Mouse (Mus musculus) neural tube, embryonic 12.5 days (tissue): ENCODE measurements around the gene Pet100. TPM values are rescaled to one million over a fixed set of nuclear protein-coding genes. Genes with fewer than 3 reads are reported as not detected.

ENCODE experiments used
- ATAC-seq: fragments of 200-750 bp; cut with Nextera tagmentation; 2 replicates; pipeline ENCODE4 v1.8.0; 2017; ENCODE audit warnings: low read depth, mild to moderate bottlenecking, moderate TSS enrichment, moderate library complexity; ENCODE audit not compliant: low FRiP score
- H3K27ac ChIP-seq: fragments of 300-500 bp; sonication (generic); 2 replicates; pipeline ENCODE4 v1.5.1; 2016
- H3K27me3 ChIP-seq: fragments of 300-500 bp; sonication (generic); replicated peaks from 2 replicates; pipeline ENCODE4 v1.6.1; 2016; ENCODE audit warnings: mild to moderate bottlenecking
- H3K36me3 ChIP-seq: fragments of 300-500 bp; sonication (generic); 2 replicates; pipeline ENCODE4 v1.6.1; 2016; ENCODE audit warnings: mild to moderate bottlenecking
- H3K4me1 ChIP-seq: fragments of 300-500 bp; sonication (generic); 2 replicates; pipeline ENCODE4 v1.6.1; 2016
- H3K4me2 ChIP-seq: fragments of 300-500 bp; sonication (generic); replicated peaks from 2 replicates; pipeline ENCODE4 v1.6.1; 2016; ENCODE audit warnings: mild to moderate bottlenecking
- H3K4me3 ChIP-seq: fragments of 300-500 bp; sonication (generic); 2 replicates; pipeline ENCODE4 v1.5.1; 2016
- H3K9ac ChIP-seq: fragments of 300-500 bp; sonication (generic); 2 replicates; pipeline ENCODE4 v1.6.1; 2016; ENCODE audit warnings: mild to moderate bottlenecking
- H3K9me3 ChIP-seq: fragments of 300-500 bp; sonication (generic); 2 replicates; pipeline ENCODE4 v1.6.1; 2016; ENCODE audit warnings: mild to moderate bottlenecking
- WGBS: fragments of 180-500 bp; shearing (Covaris S2); methylation state at CpG from one replicate; pipeline ENCODE4 v1.1.7; 2016; 5-methylcytosine and 5-hydroxymethylcytosine counted together
- polyA plus RNA-seq: library from polyadenylated mRNA; unstranded; fragments of >200 nt; fragmentation: Nextera tagmentation; extraction: Ambion mirVana; gene quantifications from 2 replicates; pipeline ENCODE4 v1.2.1, GENCODE M21; 2016

Pet100 gene
- polyA plus RNA-seq, 1 experiment from 2014 or later, result 134 TPM

DNA sequence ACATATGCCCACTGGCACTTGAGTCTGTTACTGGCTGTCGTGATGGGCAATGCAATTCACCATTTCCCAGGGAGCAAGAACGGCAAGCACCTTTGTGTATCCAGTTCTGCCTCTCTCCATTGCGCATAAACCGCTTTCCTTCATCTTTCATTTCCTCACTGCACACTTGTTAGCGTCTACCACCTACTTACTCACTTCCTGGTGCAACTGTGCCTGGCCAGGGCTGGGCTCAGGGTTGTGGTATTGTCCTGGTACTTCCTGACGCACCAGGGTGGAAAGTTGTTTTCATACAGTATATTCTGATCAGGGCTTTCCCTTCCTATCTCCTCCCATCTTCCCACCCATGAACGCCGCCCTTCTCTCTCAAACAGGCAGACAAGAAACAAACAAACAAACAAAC is 39.5 kb downstream of the Pet100 start:
- no peak overlapping the region for H3K9ac ChIP-seq
- no peak overlapping the region for H3K4me3 ChIP-seq
- no peaks in the 10 kb centered on the region for H3K9me3 ChIP-seq
- H3K4me2 ChIP-seq, result no peak overlapping the region
- no peak for ATAC-seq
- WGBS, result 81% methylated on average over 8 of the region's 8 CpGs
- peaks cover 6% of the 10 kb centered on the region for H3K4me1 ChIP-seq
- H3K36me3 ChIP-seq, result no peaks in the 10 kb centered on the region
- no peak overlapping the region for H3K27ac ChIP-seq
- no peaks in the 10 kb centered on the region for H3K27me3 ChIP-seq

DNA sequence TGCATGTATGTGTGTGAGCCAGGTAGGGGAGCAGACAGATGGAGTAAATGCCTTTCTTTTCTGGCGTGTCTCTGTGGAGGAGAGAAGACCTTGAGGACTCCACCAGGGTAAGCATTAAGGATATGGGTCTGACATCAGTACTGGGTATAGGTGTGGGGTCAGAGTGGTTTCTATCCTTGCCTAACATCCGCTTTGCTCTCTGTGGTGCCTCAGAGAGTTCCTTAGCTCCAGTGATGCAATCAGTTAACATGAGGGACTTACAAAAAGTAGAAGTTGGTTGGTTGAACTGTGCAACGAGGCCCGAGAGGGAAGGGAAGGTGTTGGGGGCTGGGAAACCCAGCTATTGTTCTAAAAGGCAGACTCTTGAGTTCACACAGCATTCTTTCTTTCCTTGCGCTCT is 43.1 kb downstream of the Pet100 start:
- no peaks in the 10 kb centered on the region for H3K36me3 ChIP-seq
- no peak overlapping the region for H3K9ac ChIP-seq
- 69% methylated on average over 5 of the region's 5 CpGs for WGBS
- no peaks in the 10 kb centered on the region for H3K27me3 ChIP-seq
- no peak overlapping the region for H3K4me3 ChIP-seq
- H3K4me2 ChIP-seq, result no peak overlapping the region
- ATAC-seq, result no peak
- H3K4me1 ChIP-seq, result no peaks in the 10 kb centered on the region
- no peaks in the 10 kb centered on the region for H3K9me3 ChIP-seq
- no peak overlapping the region for H3K27ac ChIP-seq

DNA sequence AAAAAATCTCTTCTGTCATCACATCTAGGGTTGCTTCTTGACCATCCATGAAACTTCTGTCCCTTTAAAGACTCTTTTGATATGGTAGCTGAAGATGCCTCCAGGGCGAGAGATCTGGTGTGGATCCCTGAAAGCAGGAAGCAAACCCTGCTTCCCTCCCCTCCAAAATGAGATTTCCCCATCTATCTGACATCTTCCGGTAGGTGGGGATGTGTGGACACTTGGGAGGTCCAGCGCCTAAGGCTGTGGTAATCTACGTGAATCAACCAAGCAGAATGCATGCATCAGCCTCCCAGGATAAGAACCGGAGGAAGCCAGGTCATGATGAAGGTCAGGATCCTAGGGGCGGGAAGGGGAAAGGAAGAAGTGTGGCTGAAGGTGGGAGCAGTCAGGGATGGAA is 44.2 kb downstream of the Pet100 start, which contains the start of gene Mcemp1:
Gene Mcemp1 (plus strand): TSS at position 248 of the 400 bp plus-strand sequence.
- WGBS, result 85% methylated on average over 6 of the region's 6 CpGs

DNA sequence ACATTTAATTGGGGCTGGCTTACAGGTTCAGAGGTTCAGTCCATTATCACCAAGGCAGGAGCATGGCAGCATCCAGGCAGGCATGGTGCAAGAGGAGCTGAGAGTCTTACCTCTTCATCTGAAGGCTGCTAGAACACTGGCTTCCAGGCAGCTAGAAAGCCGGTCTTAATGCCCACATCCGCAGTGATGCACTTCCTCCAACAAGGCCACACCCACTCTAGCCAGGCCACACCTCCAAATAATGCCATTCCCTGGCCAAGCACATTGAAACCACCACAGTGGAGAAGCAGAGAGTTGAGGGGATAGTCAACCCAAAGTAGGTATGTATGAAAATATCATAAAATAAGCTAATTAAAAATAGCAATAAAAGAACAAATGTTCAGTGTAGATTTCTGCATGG is 49.0 kb downstream of the Pet100 start:
- Histone ChIP-seq H3K9me3 (no peaks in the 10 kb centered on the region), H3K4me3 (no peak overlapping the region), H3K27me3 (no peaks in the 10 kb centered on the region), H3K4me2 (no peak overlapping the region), H3K9ac (no peak overlapping the region), H3K27ac (no peak overlapping the region), H3K36me3 (no peaks in the 10 kb centered on the region), H3K4me1 (no peaks in the 10 kb centered on the region)
- ATAC-seq, result no peak
- 86% methylated on average over 2 of the region's 2 CpGs for WGBS

More for the DNA sequence above, 44.2 kb downstream of the Pet100 start, which contains the start of gene Mcemp1:
- Histone ChIP-seq H3K4me3 (no peak within 1 kb of the TSS), H3K4me2 (no peak within 1 kb of the TSS), H3K27ac (no peak within 1 kb of the TSS), H3K4me1 (no peaks in the 10 kb centered on the region), H3K9ac (no peak within 1 kb of the TSS), H3K27me3 (no peaks in the 10 kb centered on the region), H3K9me3 (no peaks in the 10 kb centered on the region), H3K36me3 (no peaks in the 10 kb centered on the region)
- ATAC-seq, result no peak

DNA sequence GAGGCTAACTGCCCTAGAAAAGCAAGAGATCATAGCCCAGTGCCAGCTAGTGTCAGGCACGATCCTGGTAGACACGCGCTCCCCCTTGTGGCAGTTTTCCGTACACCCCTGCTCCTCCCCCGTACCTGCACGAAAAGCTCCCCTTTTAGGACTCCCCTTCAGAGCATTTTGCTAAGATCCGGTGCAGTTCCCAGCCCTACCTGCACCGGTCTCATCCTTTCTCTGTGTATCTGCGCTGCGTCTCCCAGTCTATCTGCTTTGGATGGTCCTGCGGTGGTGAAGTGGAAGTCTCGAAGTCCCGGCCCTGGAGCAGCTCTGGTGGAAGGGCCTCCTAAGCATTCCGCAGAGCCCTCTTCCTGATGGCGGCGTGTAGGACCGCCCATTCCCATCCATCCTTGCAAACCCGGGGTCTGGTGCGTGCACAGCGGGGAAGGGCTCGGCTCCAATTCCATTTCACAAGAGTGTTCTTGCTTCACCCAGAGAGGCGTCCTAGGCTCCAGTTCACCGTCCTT is 50.7 kb downstream of the Pet100 start, which contains the start of gene Fcor:
Gene Fcor (minus strand): TSS at position 383 of the 512 bp plus-strand sequence.
- peak; percentile 80 for ATAC-seq
- no peaks in the 10 kb centered on the region for H3K4me1 ChIP-seq

GRCm38 (mm10) chr8:3674671-3675070 is 53.3 kb downstream of the Pet100 start:
- no peak for ATAC-seq
- no peak overlapping the region for H3K9ac ChIP-seq
- no peaks in the 10 kb centered on the region for H3K9me3 ChIP-seq
- H3K27ac ChIP-seq, result no peak overlapping the region
- H3K36me3 ChIP-seq, result peaks cover 10% of the 10 kb centered on the region
- no peak overlapping the region for H3K4me2 ChIP-seq
- no peaks in the 10 kb centered on the region for H3K27me3 ChIP-seq
- 56% methylated on average over 3 of the region's 3 CpGs for WGBS
- H3K4me1 ChIP-seq, result peaks cover 10% of the 10 kb centered on the region
- H3K4me3 ChIP-seq, result no peak overlapping the region

More for the DNA sequence above, 50.7 kb downstream of the Pet100 start, which contains the start of gene Fcor:
- H3K27me3 ChIP-seq, result no peaks in the 10 kb centered on the region
- H3K4me3 ChIP-seq, result peak within 1 kb of the TSS; percentile 43
- H3K9me3 ChIP-seq, result no peaks in the 10 kb centered on the region
- peak within 1 kb of the TSS; percentile 62 for H3K4me2 ChIP-seq
- H3K27ac ChIP-seq, result 0 out of 2 replicates have a peak within 1 kb of the TSS, but pooled peaks have one; percentile 6
- H3K36me3 ChIP-seq, result no peaks in the 10 kb centered on the region
- peak within 1 kb of the TSS; percentile 59 for H3K9ac ChIP-seq
- WGBS, result under 1% methylated on average over 23 of the region's 23 CpGs

Other genes with a start within 250 kb of the Pet100 start
- 12.1 and 13.4 TPM in 2 replicates for gene Arhgef18, start 228.5 kb upstream of the Pet100 start, polyA plus RNA-seq
- 3.4 and 4.2 TPM in 2 replicates for gene Pex11g, start 153.9 kb upstream of the Pet100 start, polyA plus RNA-seq
- 0.22 TPM in 1 of 2 replicates, not detected in the other for gene Tex45, start 150.7 kb upstream of the Pet100 start, polyA plus RNA-seq
- gene Zfp358, start 128.4 kb upstream of the Pet100 start, polyA plus RNA-seq, result 81.8 and 87.0 TPM in 2 replicates
- gene Mcoln1, start 121.1 kb upstream of the Pet100 start, polyA plus RNA-seq, result 74.4 and 78.9 TPM in 2 replicates
- 31.2 and 33.9 TPM in 2 replicates for gene Pnpla6, start 106.2 kb upstream of the Pet100 start, polyA plus RNA-seq
- gene C330021F23Rik, start 53.6 kb upstream of the Pet100 start, polyA plus RNA-seq, result 1.3 and 1.8 TPM in 2 replicates
- gene Camsap3, start 34.3 kb upstream of the Pet100 start, polyA plus RNA-seq, result 22.0 and 28.0 TPM in 2 replicates
- gene Xab2, start 232 bp upstream of the Pet100 start, polyA plus RNA-seq, result 62.3 and 67.2 TPM in 2 replicates
- 0.37 and 0.40 TPM in 2 replicates for gene Pcp2, start 4.0 kb downstream of the Pet100 start, polyA plus RNA-seq
- gene Stxbp2, start 9.4 kb downstream of the Pet100 start, polyA plus RNA-seq, result 24.5 and 26.5 TPM in 2 replicates
- 0.45 TPM in 1 of 2 replicates, not detected in the other for gene Retn, start 34.2 kb downstream of the Pet100 start, polyA plus RNA-seq
- 0.13 TPM in 1 of 2 replicates, not detected in the other for gene Mcemp1, start 44.2 kb downstream of the Pet100 start, polyA plus RNA-seq
- gene Fcor, start 50.8 kb downstream of the Pet100 start, polyA plus RNA-seq, result 7.1 and 8.0 TPM in 2 replicates
- 44.5 and 45.6 TPM in 2 replicates for gene Trappc5, start 54.8 kb downstream of the Pet100 start, polyA plus RNA-seq
- gene Fcer2a, start 72.6 kb downstream of the Pet100 start, polyA plus RNA-seq, result 0.30 and 0.41 TPM in 2 replicates
- not detected in 2 replicates for gene Clec4g, start 99.1 kb downstream of the Pet100 start, polyA plus RNA-seq
- not detected in 2 replicates for gene Cd209a, start 127.4 kb downstream of the Pet100 start, polyA plus RNA-seq
- not detected in 2 replicates for gene Cd209e, start 232.8 kb downstream of the Pet100 start, polyA plus RNA-seq